Mouse (Mus musculus): ENCODE measurements around the gene Parp3.

The Parp3 gene

GRCm38 (mm10) chr9:106475046-106475445, 1.7 kb downstream of the Parp3 start:
- DNase-seq (ENCODE audit: low spot score in 2 of 2): peak in 1 of 2 experiments; percentile 1

- peak in 1 of 2 experiments; percentile 58 for DNase-seq (ENCODE audit: low spot score in 2 of 2)
Observed at GRCm38 (mm10) chr9:106474456-106474855, 2.3 kb downstream of the Parp3 start.

GRCm38 (mm10) chr9:106473753-106474105, 3.0 kb downstream of the Parp3 start:
- DNase-seq (ENCODE audit: low spot score in 2 of 2): peak in 1 of 2 experiments; percentile 1

GRCm38 (mm10) chr9:106473081-106473752, 3.5 kb downstream of the Parp3 start:
- peak in 1 of 2 experiments; percentile 0 for DNase-seq (ENCODE audit: low spot score in 2 of 2)

GRCm38 (mm10) chr9:106472321-106472720, 4.4 kb downstream of the Parp3 start:
- DNase-seq (ENCODE audit: low spot score in 2 of 2): no peak

- DNase-seq (ENCODE audit: low spot score in 2 of 2): no peak
Observed at GRCm38 (mm10) chr9:106471892-106472291, 4.9 kb downstream of the Parp3 start.

- DNase-seq (ENCODE audit: low spot score in 2 of 2): no peak
Observed at GRCm38 (mm10) chr9:106470991-106471750, 5.6 kb downstream of the Parp3 start.

GRCm38 (mm10) chr9:106469776-106470175, 7.0 kb downstream of the Parp3 start:
- no peak for DNase-seq (ENCODE audit: low spot score in 2 of 2)

- no peak for DNase-seq (ENCODE audit: low spot score in 2 of 2)
Observed at GRCm38 (mm10) chr9:106469317-106469716, 7.4 kb downstream of the Parp3 start.

- no peak for DNase-seq (ENCODE audit: low spot score in 2 of 2)
Observed at GRCm38 (mm10) chr9:106467746-106468145, 9.0 kb downstream of the Parp3 start.

GRCm38 (mm10) chr9:106466721-106467120, 10.0 kb downstream of the Parp3 start:
- no peak for DNase-seq (ENCODE audit: low spot score in 2 of 2)

GRCm38 (mm10) chr9:106465571-106466200, 11.1 kb downstream of the Parp3 start, which contains the start of gene Gpr62:
Gpr62 (minus strand) TSS chr9:106465938.
- peak; percentile 57 to 58 for DNase-seq (ENCODE audit: low spot score in 2 of 2)

- peak; percentile 71 to 80 for DNase-seq (ENCODE audit: low spot score in 2 of 2)
Observed at GRCm38 (mm10) chr9:106464751-106465541, 11.8 kb downstream of the Parp3 start.

- DNase-seq (ENCODE audit: low spot score in 2 of 2): no peak
Observed at GRCm38 (mm10) chr9:106463122-106464063, 13.4 kb downstream of the Parp3 start.

GRCm38 (mm10) chr9:106462430-106462800, 14.3 kb downstream of the Parp3 start:
- DNase-seq (ENCODE audit: low spot score in 2 of 2): no peak

GRCm38 (mm10) chr9:106461641-106462429, 14.9 kb downstream of the Parp3 start:
- no peak for DNase-seq (ENCODE audit: low spot score in 2 of 2)

- DNase-seq (ENCODE audit: low spot score in 2 of 2): no peak
Observed at GRCm38 (mm10) chr9:106461026-106461415, 15.7 kb downstream of the Parp3 start.

GRCm38 (mm10) chr9:106460401-106461025, 16.2 kb downstream of the Parp3 start:
- no peak for DNase-seq (ENCODE audit: low spot score in 2 of 2)

GRCm38 (mm10) chr9:106459946-106460345, 16.8 kb downstream of the Parp3 start:
- no peak for DNase-seq (ENCODE audit: low spot score in 2 of 2)

Data from frontal cortex, postnatal 36 days (tissue).